Mouse (Mus musculus): Measurements from ENCODE around the gene I0C0044D17Rik. TPM values are rescaled to one million over a fixed set of nuclear protein-coding genes. Genes with fewer than 3 reads are reported as not detected.

I0C0044D17Rik gene
- total RNA-seq, 2 experiments from 2014 or later = not detected

DNA sequence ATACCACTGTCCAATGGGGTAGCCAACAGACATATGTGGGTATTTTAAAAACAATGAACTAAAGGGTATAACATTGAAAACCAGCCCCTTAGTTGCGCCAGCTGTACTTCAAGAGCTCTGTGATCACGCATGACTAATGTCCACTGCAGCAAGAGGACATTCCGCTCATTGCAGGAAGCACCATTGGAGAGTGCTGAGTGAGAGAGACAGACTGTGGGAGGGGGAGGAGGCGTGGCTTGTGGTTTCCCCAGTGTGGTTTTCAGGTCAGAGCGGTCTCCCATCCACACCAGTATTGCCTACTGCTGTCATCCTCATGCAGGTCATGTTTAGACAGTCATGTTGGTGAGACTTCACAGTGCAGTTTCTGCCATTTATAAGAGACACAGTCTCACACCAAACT lies 12.9 kb upstream of the I0C0044D17Rik start:
- intact Hi-C loops (cut with DNase I) = no loop called here
- DNase-seq (ENCODE audit: low spot score in 2 of 2) = no peak

DNA sequence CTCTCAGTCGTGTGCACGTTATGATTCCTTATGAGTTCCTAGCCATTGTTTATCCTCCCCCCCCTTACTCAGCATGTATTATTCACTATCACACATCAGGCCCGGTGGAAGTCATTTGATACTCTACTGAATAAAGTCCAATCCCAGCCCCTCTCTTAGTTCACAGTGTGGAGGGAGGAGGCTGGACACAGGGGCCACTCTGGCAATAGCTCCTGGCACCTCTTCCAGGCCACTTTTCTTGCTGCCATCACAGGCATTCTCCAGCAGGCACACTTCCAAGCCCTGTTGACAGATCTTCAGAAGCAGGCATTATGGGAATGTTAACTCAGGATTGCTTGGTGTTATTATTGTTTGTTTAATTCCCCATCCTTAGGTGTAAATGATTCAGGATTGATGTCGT lies 11.1 kb upstream of the I0C0044D17Rik start:
- no peak for DNase-seq (ENCODE audit: low spot score in 2 of 2)
- intact Hi-C loops (cut with DNase I) = no loop called here

DNA sequence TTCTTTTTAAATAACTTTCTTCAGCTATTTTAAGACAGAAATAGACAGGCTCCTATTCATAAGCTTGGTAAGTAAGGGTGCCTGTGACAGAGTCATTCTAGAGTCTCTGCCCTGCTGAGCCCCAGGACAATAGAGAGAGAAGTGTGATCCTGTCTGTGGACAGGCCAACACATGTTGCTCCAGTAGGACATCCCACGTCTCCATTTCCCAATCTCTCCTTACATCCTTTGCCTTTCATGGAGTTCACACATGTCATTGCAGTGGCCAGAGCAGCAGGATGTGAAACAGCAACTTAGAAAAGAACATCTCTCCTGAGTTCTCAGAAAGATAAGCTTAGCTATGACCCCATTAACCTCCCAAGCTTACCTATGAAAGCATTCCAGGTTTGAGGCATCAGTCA lies 8.1 kb upstream of the I0C0044D17Rik start:
- DNase-seq (ENCODE audit: low spot score in 2 of 2) = no peak
- intact Hi-C loops (cut with DNase I) = no loop called here

DNA sequence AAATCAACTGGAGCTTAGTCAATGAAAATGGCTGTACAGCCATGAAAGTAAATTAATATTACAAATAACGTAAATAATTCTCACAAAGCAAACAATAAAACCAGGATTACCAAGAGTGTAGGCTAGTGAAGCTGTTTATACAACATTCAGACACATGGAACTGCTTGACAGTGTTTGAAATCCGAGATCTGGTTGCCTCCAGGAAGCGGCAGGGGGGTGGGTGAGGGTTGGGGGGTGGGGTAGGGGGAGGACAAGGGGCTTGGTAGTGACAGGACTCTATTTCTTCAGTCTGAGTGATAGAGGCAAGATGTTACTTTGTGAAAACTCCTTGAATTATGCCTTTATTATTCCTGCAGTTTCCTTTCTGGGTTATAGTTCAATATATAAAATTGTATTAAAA lies 3.1 kb upstream of the I0C0044D17Rik start:
- DNase-seq (ENCODE audit: low spot score in 2 of 2) = no peak
- intact Hi-C loops (cut with DNase I) = no loop called here

DNA sequence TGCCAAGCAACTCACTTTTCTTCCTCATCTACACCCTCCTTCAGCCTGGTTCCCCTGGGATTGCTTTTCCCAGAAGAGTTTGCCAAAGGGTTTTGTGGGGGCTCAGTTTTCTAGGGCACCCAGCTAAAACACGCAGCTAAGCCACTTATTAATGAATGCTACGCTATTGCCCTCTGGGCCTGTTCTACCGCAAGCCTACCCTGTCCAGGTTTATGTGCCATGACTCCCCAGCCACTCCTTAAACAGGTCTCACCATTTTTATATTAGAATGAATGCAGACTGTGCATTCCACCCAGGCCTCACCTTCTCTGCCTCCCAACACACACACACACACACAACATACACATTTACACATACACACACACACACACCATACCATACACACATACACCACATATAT lies 593 bp downstream of the I0C0044D17Rik start:
- intact Hi-C loops (cut with DNase I) = no loop called here
- DNase-seq (ENCODE audit: low spot score in 2 of 2) = no peak

DNA sequence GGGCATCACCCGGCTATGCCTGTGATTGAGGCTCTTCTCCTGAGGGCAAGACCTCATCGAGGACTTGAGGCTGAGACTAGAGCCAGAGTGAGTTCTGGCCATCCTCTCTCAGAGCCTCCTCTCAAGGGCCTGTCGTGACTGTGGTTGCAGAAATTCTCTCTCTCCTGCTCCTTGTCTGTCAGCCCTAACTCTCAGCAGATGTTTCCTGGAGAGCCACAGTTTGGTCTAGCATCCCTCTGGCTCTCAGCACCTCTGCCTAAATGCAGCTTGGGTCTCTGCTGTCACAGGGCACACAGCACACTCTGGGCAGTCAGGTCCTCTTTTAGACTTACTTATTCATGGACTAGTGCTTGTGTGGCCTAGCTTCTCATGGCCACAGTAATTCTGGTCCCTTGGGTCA lies 1.2 kb downstream of the I0C0044D17Rik start:
- DNase-seq (ENCODE audit: low spot score in 2 of 2) = no peak
- intact Hi-C loops (cut with DNase I) = no loop called here

DNA sequence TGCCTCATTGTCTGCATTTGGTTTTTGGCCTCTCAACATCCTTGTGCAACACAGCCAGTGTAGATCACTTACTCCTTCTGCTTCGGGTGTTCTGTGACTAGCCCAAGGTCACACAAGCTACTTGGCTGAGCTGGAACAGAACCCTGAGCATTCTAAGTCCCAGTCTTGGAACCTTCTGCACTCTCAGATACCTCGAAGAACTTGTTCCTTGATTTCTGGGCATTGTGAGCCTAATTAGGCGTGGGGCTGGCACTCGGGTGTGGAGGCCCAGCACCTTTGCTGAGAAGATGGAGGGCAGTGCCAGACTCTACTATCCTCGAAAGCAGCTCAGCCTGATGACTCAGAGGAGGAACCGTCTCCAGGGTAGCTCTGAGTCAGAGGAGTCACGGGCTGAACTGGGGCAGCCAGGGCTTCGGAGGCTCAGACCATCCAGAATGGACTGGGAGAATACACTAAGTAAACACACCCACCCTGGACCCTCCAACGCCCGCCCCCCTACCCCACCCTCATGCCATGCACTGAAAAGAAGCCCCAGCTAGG lies 4.4 kb downstream of the I0C0044D17Rik start:
- intact Hi-C loops (cut with DNase I) = no loop called here
- DNase-seq (ENCODE audit: low spot score in 2 of 2) = no peak

DNA sequence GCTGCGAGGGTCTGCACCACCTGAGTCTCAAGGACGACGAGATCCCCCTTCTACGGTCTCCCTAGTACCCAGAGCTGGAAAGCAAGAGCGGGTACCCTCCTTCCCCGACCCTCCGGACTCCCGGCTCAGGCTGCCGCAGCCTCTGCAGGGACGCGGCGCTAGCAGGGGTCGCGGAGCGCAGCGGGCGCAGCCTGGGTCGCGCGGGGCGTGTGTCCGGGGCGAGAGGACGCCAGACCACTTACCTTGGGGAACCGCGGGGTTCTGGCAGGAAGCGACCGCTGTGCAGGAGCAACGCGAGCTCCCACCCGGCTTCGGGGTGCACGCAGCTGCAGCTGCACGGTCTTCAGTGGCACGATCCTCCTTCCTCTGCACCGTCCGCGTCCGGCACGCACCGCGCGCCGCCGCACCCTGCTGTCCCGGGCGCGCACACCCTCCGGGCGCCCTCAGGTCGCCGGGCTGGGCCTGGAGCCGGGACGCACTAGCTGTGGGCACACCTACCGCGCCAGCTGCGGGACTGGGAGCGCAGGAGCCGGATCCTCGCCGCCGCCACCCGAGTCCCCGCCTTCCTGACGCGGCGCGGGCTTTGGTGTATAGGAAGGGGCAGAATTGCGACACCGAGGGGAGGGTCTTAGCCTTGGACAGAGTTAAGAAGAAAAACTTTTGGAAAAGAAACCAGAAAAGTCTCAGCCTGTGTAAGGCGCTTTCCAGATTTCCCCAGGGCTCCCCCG lies 6.3 kb downstream of the I0C0044D17Rik start, which contains the start of gene Kank4:
Gene Kank4, minus strand, starts transcription at position 354 of the 728 bp plus-strand sequence.
- peak in 1 of 2 experiments; percentile 5 for DNase-seq (ENCODE audit: low spot score in 2 of 2)
- intact Hi-C loops (cut with DNase I) = no loop called here

DNA sequence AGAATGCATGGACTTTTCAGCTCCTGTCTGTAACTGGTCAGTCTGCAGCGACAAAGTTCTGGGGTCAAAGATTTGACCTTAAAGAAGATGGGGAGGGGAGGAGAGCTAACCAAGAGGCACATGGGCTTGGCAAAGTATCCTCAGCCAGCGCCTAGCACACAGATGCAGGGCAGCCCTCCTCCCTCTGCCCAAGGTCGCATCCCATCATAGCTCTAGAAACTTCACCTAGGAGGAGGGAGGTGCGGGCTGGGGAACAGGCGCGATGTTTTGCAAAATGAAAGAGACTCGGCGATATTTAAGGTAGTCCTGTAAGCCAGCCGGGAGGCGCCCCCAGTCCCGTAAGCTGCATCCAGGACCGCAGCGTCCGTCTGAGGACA lies 6.8 kb downstream of the I0C0044D17Rik start:
- intact Hi-C loops (cut with DNase I) = no loop called here

DNA sequence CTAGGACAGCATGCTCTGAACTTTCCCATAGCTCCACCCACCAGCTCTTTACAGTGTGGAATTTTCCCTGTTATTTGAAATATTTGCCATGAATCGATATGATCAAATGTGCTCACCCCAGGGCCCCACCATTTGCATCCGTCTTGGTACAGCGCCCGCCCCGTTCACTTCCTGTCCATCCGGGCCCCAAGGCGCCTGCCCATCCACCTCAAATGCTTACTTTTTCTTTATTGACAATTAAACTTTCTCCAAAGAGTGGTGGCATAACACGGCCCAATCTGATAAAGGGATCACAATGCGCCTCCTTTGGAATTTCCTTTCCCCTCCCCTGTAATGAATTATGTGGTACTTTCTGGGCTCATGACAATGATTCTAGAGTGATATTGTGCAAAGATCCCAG lies 17.3 kb downstream of the I0C0044D17Rik start:
- intact Hi-C loops (cut with DNase I) = no loop called here

More for the DNA sequence above, 6.8 kb downstream of the I0C0044D17Rik start:
- DNase-seq (ENCODE audit: low spot score in 2 of 2) = no peak

DNA sequence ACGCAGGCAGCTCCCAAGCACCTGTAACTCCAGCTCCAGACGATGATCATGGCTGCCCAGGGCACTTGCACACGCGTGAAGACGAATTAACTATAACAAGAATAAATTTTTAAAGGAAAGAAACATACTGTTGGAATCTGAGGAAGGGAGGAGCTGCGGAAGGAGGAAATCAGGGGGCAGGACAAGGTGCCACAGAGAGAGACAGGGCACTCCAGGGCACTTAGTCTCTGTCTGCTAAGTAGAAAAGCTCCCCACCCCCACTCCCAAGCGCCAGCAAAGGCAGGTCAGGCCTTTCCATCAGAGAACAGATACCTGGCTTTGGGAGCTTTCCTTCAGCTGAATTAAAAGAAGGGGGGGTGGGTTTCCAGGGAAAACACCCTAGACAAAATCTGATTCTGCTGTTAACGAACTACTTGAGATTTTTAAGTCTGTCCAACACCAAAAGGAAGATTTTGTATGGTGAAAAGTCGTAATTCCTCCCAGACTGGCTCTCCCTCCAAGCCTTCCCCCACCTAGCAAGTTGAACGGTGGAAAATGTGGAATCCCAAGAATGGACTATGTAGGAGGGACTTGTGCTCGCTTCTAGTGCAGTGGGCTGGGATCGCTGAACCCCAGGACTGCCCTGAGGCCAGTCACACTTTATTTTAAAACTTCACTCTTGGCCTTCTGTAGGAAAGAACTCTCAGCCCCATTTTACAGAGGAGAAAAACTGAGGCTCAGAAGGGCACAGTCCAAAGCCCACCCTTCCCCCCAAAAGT lies 18.2 kb downstream of the I0C0044D17Rik start:
- DNase-seq (ENCODE audit: low spot score in 2 of 2) = no peak
- intact Hi-C loops (cut with DNase I) = no loop called here

More for the DNA sequence above, 17.3 kb downstream of the I0C0044D17Rik start:
- no peak for DNase-seq (ENCODE audit: low spot score in 2 of 2)

DNA sequence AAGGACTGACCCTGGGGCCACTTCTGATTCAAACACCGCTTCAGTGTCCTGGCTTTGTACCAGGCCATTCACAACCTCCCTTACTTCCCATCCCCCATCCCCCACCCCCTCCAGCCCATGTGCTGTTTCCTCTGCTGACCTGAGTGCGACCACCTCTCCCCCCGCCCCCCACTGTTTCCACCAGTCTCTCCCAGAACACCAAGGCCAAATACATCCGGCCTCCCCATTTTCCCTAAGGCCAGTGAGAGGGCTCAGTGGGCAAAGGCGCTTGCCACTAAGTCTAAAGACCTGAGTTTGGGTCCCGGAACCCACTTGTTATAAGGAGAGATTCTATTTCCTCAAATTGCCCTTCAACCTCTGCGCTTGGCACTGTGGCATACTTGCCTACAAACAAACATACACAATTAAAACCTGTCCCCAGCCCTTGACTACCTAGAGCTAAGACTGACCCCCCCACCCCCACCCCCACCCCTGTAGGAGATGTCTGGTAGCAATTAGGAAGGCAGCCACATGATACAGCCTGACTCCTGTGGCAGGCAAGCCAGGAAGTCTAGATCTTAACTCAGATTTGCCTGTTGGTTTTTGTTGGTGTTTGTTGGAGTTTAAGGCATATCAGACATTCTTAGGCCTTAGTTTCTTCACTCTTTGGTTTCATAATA lies 19.0 kb downstream of the I0C0044D17Rik start:
- intact Hi-C loops (cut with DNase I) = no loop called here

DNA sequence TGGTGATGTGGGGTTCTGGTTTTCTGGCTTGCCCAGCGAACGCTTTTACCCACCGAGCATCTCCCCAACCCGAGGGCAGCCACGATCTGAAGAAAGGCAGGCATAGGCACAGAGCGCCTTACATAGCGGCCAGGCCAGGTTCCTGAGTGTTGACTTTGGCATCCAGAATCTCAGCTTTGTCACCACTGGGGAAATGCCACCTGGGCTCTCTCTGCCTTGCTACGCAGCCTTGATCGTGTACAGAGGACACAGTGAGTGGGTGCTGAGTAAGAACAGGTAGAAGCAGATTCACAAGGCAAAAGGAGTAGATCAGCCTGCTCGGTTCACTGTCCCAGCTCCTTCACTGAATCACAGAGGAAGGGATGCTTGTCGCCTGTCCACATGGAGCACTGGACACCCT lies 21.9 kb downstream of the I0C0044D17Rik start:
- intact Hi-C loops (cut with DNase I) = no loop called here
- no peak for DNase-seq (ENCODE audit: low spot score in 2 of 2)

More for the DNA sequence above, 19.0 kb downstream of the I0C0044D17Rik start:
- DNase-seq (ENCODE audit: low spot score in 2 of 2) = no peak

DNA sequence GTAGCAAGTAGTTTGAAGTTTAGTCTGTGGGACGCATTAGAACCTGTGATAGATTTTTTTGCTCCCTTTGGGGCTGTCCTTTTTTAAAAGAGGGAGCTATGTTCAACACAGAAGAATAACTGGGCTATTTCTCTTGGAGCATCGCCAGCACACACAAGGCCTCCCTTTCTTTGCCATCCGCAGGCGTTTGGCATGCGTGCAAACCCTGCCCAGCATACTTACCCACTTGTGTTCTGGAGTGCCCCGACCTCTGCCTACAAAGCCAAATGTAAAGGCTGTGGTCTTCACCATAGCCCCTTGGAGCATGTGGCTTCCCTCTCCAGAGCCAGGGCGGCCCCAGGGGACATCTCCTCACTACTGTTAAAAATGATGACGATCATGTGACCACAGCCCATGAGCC lies 22.8 kb downstream of the I0C0044D17Rik start:
- DNase-seq (ENCODE audit: low spot score in 2 of 2) = no peak
- intact Hi-C loops (cut with DNase I) = no loop called here

DNA sequence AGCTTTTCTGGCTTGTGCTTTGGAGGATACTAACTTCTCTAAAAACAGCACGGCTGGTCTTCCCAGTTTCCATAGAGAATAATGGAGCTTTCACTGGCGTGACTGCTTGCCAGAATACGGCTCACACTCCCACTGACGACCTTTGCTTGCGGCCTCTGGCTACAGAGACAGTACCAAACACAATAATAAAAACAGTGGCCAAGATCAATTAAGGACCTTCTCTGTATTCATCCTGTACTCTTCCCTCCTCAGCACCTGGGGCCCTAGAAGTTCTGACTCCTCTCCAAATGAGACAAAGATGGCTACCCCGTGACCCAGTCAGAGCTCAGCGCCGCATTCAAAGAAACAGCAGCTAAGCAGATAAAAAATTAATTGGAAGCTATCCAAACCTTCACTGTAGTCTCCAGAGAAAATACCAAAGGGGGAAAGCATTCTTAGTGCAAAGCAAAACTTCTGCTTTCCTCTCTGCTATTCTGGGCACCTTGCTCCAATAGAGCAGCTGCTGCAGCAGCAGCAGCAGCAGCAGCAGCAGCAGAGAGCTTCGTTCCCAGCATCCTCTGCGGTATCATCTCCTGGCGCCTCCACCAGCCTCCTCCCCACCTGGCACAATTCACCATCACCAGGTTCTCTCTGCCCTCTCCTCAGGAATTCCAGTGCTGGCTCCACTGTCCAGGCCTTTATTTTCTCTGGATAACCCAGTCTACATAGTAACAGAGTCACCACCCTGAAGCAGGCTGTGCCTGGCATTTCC lies 26.9 kb downstream of the I0C0044D17Rik start:
- peak in 1 of 2 experiments; percentile 10 for DNase-seq (ENCODE audit: low spot score in 2 of 2)
- intact Hi-C loops (cut with DNase I) = no loop called here

DNA sequence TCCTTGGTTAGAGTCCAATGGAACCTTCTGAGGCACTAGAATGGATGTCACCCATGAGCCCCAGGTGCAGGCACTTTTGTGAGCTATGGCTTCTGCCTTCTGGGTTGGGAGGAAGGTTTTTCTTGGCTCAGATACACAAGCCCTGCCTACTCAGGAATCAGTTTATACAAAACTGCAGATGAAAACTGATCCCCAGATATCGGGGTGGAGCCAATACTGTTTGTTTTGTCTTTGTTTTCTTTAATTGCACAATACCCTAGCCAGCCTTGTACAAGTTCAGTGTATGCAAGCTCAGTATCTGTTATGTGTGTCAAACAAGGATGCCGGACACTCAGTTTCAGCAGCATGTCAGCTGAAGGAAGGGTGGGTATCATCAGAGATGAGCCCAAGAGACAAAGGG lies 28.4 kb downstream of the I0C0044D17Rik start:
- intact Hi-C loops (cut with DNase I) = no loop called here
- DNase-seq (ENCODE audit: low spot score in 2 of 2) = no peak

DNA sequence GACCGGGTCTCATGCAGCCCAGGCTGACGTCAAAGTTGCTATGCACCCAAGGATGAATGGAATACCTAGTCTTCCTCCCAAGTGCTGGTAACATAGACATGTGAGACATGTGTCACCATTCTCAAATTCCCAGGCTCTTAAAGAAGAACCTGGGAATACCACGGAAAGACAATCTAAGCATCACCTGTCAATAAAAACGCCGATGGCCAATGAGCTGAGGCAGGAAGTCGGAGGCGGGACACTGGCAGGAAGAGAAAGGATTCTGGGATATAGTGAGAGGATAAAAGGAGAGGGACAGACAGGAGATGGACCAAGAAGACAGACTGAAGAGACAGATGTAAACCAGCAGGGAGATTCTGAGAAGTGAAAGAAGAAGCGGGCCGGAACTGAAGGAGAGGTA lies 30.2 kb downstream of the I0C0044D17Rik start:
- DNase-seq (ENCODE audit: low spot score in 2 of 2) = no peak
- intact Hi-C loops (cut with DNase I) = no loop called here

DNA sequence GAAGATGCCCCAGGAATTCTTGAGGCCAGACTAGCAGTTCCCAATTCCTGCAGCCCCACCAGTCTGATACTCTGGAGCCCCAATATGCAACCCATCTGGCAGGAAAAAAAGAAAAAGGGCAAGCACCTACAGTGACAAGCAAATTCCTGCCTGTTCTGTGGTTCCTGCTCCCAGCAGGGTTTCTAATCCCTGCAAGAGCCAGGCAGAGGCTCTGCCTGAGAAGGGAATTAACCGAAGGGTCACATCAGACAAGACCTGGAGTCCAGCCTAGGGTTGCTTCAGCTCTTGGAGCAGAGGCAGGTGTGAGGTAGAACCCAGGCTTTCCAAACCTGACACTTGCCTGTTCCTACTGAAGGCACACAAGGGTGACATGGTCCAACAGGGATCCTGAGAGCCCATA lies 32.9 kb downstream of the I0C0044D17Rik start:
- DNase-seq (ENCODE audit: low spot score in 2 of 2) = no peak
- intact Hi-C loops (cut with DNase I) = no loop called here

DNA sequence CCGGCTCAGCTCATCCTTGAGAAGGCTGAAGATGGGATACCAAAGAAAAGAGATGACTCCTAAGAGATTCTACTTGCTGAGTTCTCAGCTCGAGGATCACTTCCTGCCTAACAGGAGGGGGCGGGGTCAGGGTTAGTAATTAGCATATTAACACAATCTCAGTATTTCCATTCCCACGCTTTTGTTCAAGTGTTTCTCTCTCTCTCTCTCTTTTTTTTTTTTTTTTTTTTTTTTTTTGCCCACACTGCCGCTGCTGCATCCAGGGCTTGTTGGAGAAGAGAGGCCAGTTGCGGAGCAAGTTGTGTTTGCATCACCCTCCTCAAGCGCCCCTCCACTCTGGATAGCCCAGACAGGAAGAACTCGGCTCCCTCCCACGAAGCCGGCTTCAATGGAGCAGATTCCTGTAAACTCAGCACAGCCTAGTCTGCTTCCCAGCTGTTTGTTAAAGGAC lies 33.8 kb downstream of the I0C0044D17Rik start:
- DNase-seq (ENCODE audit: low spot score in 2 of 2) = no peak
- intact Hi-C loops (cut with DNase I) = no loop called here

Data from left cerebral cortex, postnatal 36 days (tissue).